Mouse (Mus musculus): ENCODE measurements around the gene Rps6kl1. TPM values are rescaled to one million over a fixed set of nuclear protein-coding genes. Genes with fewer than 3 reads are reported as not detected.

Gene Rps6kl1
- polyA plus RNA-seq, 1 experiment: 0.39 TPM

DNA sequence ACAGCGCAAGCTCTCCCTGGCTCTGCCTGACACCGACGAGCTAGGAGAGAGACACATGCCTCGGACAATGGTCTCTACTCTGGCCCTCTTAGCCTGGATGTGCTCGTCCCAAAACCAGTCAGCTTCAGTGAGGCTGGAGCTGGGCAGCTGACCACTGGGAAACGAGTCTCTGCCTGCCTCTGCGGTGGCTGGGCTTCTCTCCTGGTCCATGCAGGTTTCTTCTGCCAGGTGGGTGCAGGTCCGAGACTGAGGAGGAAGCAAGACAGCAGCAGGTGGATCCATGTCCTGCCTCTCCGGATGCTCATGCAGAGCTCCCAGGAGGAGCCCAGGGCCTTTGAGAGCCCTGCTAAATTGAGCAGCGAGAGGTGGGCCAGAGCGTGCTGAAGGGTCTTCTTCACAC lies 55.9 kb downstream of the Rps6kl1 start:
- Histone ChIP-seq H3ac (ENCODE audit: control insufficient read depth, insufficient read length, low read depth) (no peak overlapping the region), H3K27me3 (ENCODE audit: control insufficient read depth, insufficient read depth, insufficient read length) (no peaks in the 10 kb centered on the region), H3K4me3 (ENCODE audit: insufficient read depth, poor library complexity, severe bottlenecking) (no peak overlapping the region), H3K79me3 (ENCODE audit: low read depth) (no peaks in the 10 kb centered on the region), H3K36me3 (ENCODE audit: control insufficient read depth, insufficient read depth) (no peaks in the 10 kb centered on the region), H3K79me2 (ENCODE audit: control insufficient read depth, insufficient read depth) (no peaks in the 10 kb centered on the region)
- TF ChIP-seq FOSL1 (IDR thresholded peaks at IDR 0.05; ENCODE audit: insufficient read depth, low read length, poor library complexity, severe bottlenecking) (no peak), MAX (IDR thresholded peaks at IDR 0.05) (no peak), MYOG (IDR thresholded peaks at IDR 0.05; ENCODE audit: control insufficient read depth, extremely low read depth, insufficient read length) (no peak), USF1 (IDR thresholded peaks at IDR 0.05; ENCODE audit: low read depth) (no peak), CTCF (IDR thresholded peaks at IDR 0.05; ENCODE audit: control insufficient read depth, insufficient read depth, insufficient read length) (no peak), CEBPB (IDR thresholded peaks at IDR 0.05; ENCODE audit: low read depth) (no peak), MYOD1 (IDR thresholded peaks at IDR 0.05; ENCODE audit: control insufficient read depth, insufficient read length, low read depth) (no peak)

DNA sequence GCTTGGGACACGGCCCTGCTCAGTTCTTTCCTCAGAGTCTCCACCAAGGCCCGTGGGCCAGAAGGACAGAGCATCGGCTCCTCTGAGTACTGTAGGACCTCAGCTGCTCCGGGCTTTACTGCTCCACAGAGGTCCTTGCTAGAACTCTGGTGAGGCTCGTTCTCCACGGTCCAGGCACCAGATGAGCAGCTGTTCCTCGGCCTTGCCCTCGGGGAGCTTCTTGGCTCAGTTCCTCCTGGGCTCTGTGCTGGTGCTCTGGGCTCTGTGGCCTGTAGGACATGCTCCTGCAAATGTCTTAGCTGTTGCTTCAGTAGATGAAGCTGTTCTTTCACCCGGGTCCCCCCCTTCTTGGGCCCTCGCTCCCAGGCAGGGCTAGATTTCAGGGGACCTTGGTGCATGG lies 56.4 kb downstream of the Rps6kl1 start:
- Histone ChIP-seq H3K79me3 (ENCODE audit: low read depth) (no peaks in the 10 kb centered on the region), H3K36me3 (ENCODE audit: control insufficient read depth, insufficient read depth) (no peaks in the 10 kb centered on the region), H3K27me3 (ENCODE audit: control insufficient read depth, insufficient read depth, insufficient read length) (no peaks in the 10 kb centered on the region), H3ac (ENCODE audit: control insufficient read depth, insufficient read length, low read depth) (peak overlapping the region; percentile 66), H3K4me3 (ENCODE audit: insufficient read depth, poor library complexity, severe bottlenecking) (no peak overlapping the region), H3K79me2 (ENCODE audit: control insufficient read depth, insufficient read depth) (no peaks in the 10 kb centered on the region)
- TF ChIP-seq MAX (IDR thresholded peaks at IDR 0.05) (no peak), FOSL1 (IDR thresholded peaks at IDR 0.05; ENCODE audit: insufficient read depth, low read length, poor library complexity, severe bottlenecking) (no peak), USF1 (IDR thresholded peaks at IDR 0.05; ENCODE audit: low read depth) (no peak), CTCF (IDR thresholded peaks at IDR 0.05; ENCODE audit: control insufficient read depth, insufficient read depth, insufficient read length) (no peak), CEBPB (IDR thresholded peaks at IDR 0.05; ENCODE audit: low read depth) (no peak), MYOD1 (IDR thresholded peaks at IDR 0.05; ENCODE audit: control insufficient read depth, insufficient read length, low read depth) (peak; percentile 46), MYOG (IDR thresholded peaks at IDR 0.05; ENCODE audit: control insufficient read depth, extremely low read depth, insufficient read length) (no peak)

DNA sequence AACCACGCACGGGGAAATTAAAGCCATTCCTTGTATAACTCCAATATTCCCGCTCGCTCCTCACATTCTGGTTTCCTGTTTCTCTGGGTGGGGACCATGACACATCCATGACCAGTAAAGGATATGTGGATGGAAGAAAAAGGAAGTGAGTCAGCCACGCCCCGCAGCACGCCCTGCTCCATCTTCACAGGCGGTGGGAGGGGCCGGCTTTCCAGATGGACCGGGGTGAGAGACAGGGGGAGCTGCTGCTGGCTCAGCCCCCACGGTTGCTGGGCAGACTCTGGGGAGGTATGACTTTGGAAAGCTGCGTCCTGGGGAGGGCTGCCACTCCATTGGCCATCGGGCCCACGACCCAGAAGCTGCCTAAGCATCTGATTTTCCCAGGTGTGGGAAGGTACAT lies 57.1 kb downstream of the Rps6kl1 start:
- H3K79me2 ChIP-seq (ENCODE audit: control insufficient read depth, insufficient read depth): no peaks in the 10 kb centered on the region
- no peak overlapping the region for H3K4me3 ChIP-seq (ENCODE audit: insufficient read depth, poor library complexity, severe bottlenecking)
- peak overlapping the region; percentile 56 for H3ac ChIP-seq (ENCODE audit: control insufficient read depth, insufficient read length, low read depth)
- H3K79me3 ChIP-seq (ENCODE audit: low read depth): no peaks in the 10 kb centered on the region
- peaks cover 6% of the 10 kb centered on the region for H3K36me3 ChIP-seq (ENCODE audit: control insufficient read depth, insufficient read depth)
- H3K27me3 ChIP-seq (ENCODE audit: control insufficient read depth, insufficient read depth, insufficient read length): no peaks in the 10 kb centered on the region
- TF ChIP-seq CTCF (IDR thresholded peaks at IDR 0.05; ENCODE audit: control insufficient read depth, insufficient read depth, insufficient read length): no peak
- peak; percentile 89 for TF ChIP-seq MAX (IDR thresholded peaks at IDR 0.05)

DNA sequence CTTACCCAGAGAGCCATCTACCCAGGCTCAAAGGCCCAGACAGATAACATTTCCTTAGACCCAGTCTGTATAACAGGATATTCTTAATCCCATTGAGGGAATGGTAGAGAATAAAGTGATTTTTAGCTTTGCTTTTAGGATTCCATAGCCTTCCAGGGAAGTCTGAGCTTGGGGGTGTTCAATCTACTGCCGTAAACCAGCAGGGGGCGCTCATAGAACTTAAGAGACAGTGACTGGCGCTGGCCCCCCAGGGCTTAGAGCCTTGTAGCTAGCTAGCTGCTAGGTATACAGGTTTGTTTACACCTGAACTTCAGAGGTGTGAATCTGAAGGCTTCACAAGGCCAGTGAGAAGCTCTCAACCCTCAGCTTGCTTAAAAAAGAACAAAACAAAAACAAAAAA lies 58.9 kb downstream of the Rps6kl1 start:
- Histone ChIP-seq H3K79me3 (ENCODE audit: low read depth) (no peaks in the 10 kb centered on the region), H3ac (ENCODE audit: control insufficient read depth, insufficient read length, low read depth) (no peak overlapping the region), H3K79me2 (ENCODE audit: control insufficient read depth, insufficient read depth) (no peaks in the 10 kb centered on the region), H3K4me3 (ENCODE audit: insufficient read depth, poor library complexity, severe bottlenecking) (no peak overlapping the region), H3K36me3 (ENCODE audit: control insufficient read depth, insufficient read depth) (peaks cover 19% of the 10 kb centered on the region), H3K27me3 (ENCODE audit: control insufficient read depth, insufficient read depth, insufficient read length) (no peaks in the 10 kb centered on the region)
- no peak for TF ChIP-seq USF1 (IDR thresholded peaks at IDR 0.05; ENCODE audit: low read depth)
- no peak for TF ChIP-seq MAX (IDR thresholded peaks at IDR 0.05)
- peak; percentile 42 for TF ChIP-seq CTCF (IDR thresholded peaks at IDR 0.05; ENCODE audit: control insufficient read depth, insufficient read depth, insufficient read length)
- TF ChIP-seq CEBPB (IDR thresholded peaks at IDR 0.05; ENCODE audit: low read depth): no peak
- no peak for TF ChIP-seq MYOD1 (IDR thresholded peaks at IDR 0.05; ENCODE audit: control insufficient read depth, insufficient read length, low read depth)
- TF ChIP-seq FOSL1 (IDR thresholded peaks at IDR 0.05; ENCODE audit: insufficient read depth, low read length, poor library complexity, severe bottlenecking): no peak
- TF ChIP-seq MYOG (IDR thresholded peaks at IDR 0.05; ENCODE audit: control insufficient read depth, extremely low read depth, insufficient read length): no peak

- H3K27me3 ChIP-seq (ENCODE audit: control insufficient read depth, insufficient read depth, insufficient read length): no peaks in the 10 kb centered on the region
- no peak overlapping the region for H3K4me3 ChIP-seq (ENCODE audit: insufficient read depth, poor library complexity, severe bottlenecking)
- TF ChIP-seq MYOG (IDR thresholded peaks at IDR 0.05; ENCODE audit: control insufficient read depth, extremely low read depth, insufficient read length) (no peak), MYOD1 (IDR thresholded peaks at IDR 0.05; ENCODE audit: control insufficient read depth, insufficient read length, low read depth) (no peak), CEBPB (IDR thresholded peaks at IDR 0.05; ENCODE audit: low read depth) (no peak), MAX (IDR thresholded peaks at IDR 0.05) (no peak), CTCF (IDR thresholded peaks at IDR 0.05; ENCODE audit: control insufficient read depth, insufficient read depth, insufficient read length) (no peak), FOSL1 (IDR thresholded peaks at IDR 0.05; ENCODE audit: insufficient read depth, low read length, poor library complexity, severe bottlenecking) (no peak), USF1 (IDR thresholded peaks at IDR 0.05; ENCODE audit: low read depth) (no peak)
- peaks cover 19% of the 10 kb centered on the region for H3K36me3 ChIP-seq (ENCODE audit: control insufficient read depth, insufficient read depth)
- H3K79me3 ChIP-seq (ENCODE audit: low read depth): no peaks in the 10 kb centered on the region
- no peaks in the 10 kb centered on the region for H3K79me2 ChIP-seq (ENCODE audit: control insufficient read depth, insufficient read depth)
- H3ac ChIP-seq (ENCODE audit: control insufficient read depth, insufficient read length, low read depth): no peak overlapping the region
Observed at GRCm38 (mm10) chr12:85091190-85091589, 59.9 kb downstream of the Rps6kl1 start.

GRCm38 (mm10) chr12:85087845-85088244 lies 63.2 kb downstream of the Rps6kl1 start:
- Histone ChIP-seq H3ac (ENCODE audit: control insufficient read depth, insufficient read length, low read depth) (no peak overlapping the region), H3K27me3 (ENCODE audit: control insufficient read depth, insufficient read depth, insufficient read length) (no peaks in the 10 kb centered on the region), H3K36me3 (ENCODE audit: control insufficient read depth, insufficient read depth) (peaks cover 19% of the 10 kb centered on the region), H3K79me2 (ENCODE audit: control insufficient read depth, insufficient read depth) (no peaks in the 10 kb centered on the region), H3K4me3 (ENCODE audit: insufficient read depth, poor library complexity, severe bottlenecking) (no peak overlapping the region), H3K79me3 (ENCODE audit: low read depth) (no peaks in the 10 kb centered on the region)
- TF ChIP-seq CTCF (IDR thresholded peaks at IDR 0.05; ENCODE audit: control insufficient read depth, insufficient read depth, insufficient read length) (no peak), MYOG (IDR thresholded peaks at IDR 0.05; ENCODE audit: control insufficient read depth, extremely low read depth, insufficient read length) (no peak)

Other genes with a start within 250 kb of the Rps6kl1 start
- gene Fcf1, start 180.4 kb downstream of the Rps6kl1 start, polyA plus RNA-seq (2012; fragmentation: generic; extraction: Trizol): 115 TPM
- 9.9 TPM for gene Arel1, start 180.4 kb downstream of the Rps6kl1 start, polyA plus RNA-seq (2012; fragmentation: generic; extraction: Trizol)
- 16.6 TPM for gene Ylpm1, start 154.9 kb downstream of the Rps6kl1 start, polyA plus RNA-seq (2012; fragmentation: generic; extraction: Trizol)
- gene Prox2, start 40.5 kb downstream of the Rps6kl1 start, polyA plus RNA-seq (2012; fragmentation: generic; extraction: Trizol): 2.0 TPM
- gene Dlst, start 40.4 kb downstream of the Rps6kl1 start, polyA plus RNA-seq (2012; fragmentation: generic; extraction: Trizol): 167 TPM
- gene Pgf, start 26.5 kb upstream of the Rps6kl1 start, polyA plus RNA-seq (2012; fragmentation: generic; extraction: Trizol): 49.6 TPM
- 294 TPM for gene Eif2b2, start 68.2 kb upstream of the Rps6kl1 start, polyA plus RNA-seq (2012; fragmentation: generic; extraction: Trizol)
- gene Mlh3, start 119.3 kb upstream of the Rps6kl1 start, polyA plus RNA-seq (2012; fragmentation: generic; extraction: Trizol): 0.82 TPM
- 17.1 TPM for gene Acyp1, start 137.2 kb upstream of the Rps6kl1 start, polyA plus RNA-seq (2012; fragmentation: generic; extraction: Trizol)
- gene Zc2hc1c, start 137.3 kb upstream of the Rps6kl1 start, polyA plus RNA-seq (2012; fragmentation: generic; extraction: Trizol): 0.75 TPM
- 28.4 TPM for gene Nek9, start 188.1 kb upstream of the Rps6kl1 start, polyA plus RNA-seq (2012; fragmentation: generic; extraction: Trizol)
- 174 TPM for gene Tmed10, start 223.6 kb upstream of the Rps6kl1 start, polyA plus RNA-seq (2012; fragmentation: generic; extraction: Trizol)

Data from C2C12 (cell line).